Mouse (Mus musculus) heart, embryonic 14.5 days (tissue): ENCODE measurements at regions not wholly inside any gene's neighbourhood (a gene's known extent, or its start where the extent isn't known, plus 50 kb on each side); places are given as distances from the start of the nearest gene placed in this dataset.

Experiments used
- ATAC-seq: fragments of 200-750 bp; cut with Nextera tagmentation; 2 replicates; pipeline ENCODE4 v1.8.0; 2017; ENCODE audit warnings: low read depth, moderate TSS enrichment; ENCODE audit not compliant: insufficient number of reproducible peaks, insufficient read depth, low FRiP score
- H3K27ac ChIP-seq, 2 experiments: fragments of 200-500 bp in 1 of 2; fragments of 300-500 bp in 1 of 2; sonication (generic) in 1 of 2; replicated peaks in 1 of 2; 2 replicates each; pipeline ENCODE4 v1.5.1; 2012 to 2014; ENCODE audit warnings: low read depth in 2 of 2, low read length in 2 of 2, control low read depth in 1 of 2, mild to moderate bottlenecking in 1 of 2, mixed read lengths in 1 of 2; ENCODE audit not compliant: control insufficient read depth in 1 of 2, insufficient read depth in 1 of 2
- H3K27me3 ChIP-seq: fragments of 300-500 bp; sonication (generic); 2 replicates; pipeline ENCODE4 v1.6.1; 2014; ENCODE audit warnings: mild to moderate bottlenecking, low read length, control low read depth; ENCODE audit not compliant: control insufficient read depth, insufficient read depth
- H3K36me3 ChIP-seq: fragments of 300-500 bp; sonication (generic); 2 replicates; pipeline ENCODE4 v1.6.1; 2014; ENCODE audit warnings: mild to moderate bottlenecking, control low read depth, low read length, mixed read lengths; ENCODE audit not compliant: control insufficient read depth, insufficient read depth
- H3K4me1 ChIP-seq, 2 experiments: fragments of 200-500 bp in 1 of 2; fragments of 300-500 bp in 1 of 2; sonication (generic) in 1 of 2; 2 replicates each; pipeline ENCODE4 v1.6.1; 2012 to 2014; ENCODE audit warnings: low read length in 2 of 2, control low read depth in 1 of 2, mixed read lengths in 1 of 2; ENCODE audit not compliant: control insufficient read depth in 2 of 2, insufficient read depth in 2 of 2
- H3K4me2 ChIP-seq: fragments of 300-500 bp; sonication (generic); 2 replicates; pipeline ENCODE4 v1.6.1; 2014; ENCODE audit warnings: mild to moderate bottlenecking, low read length
- H3K4me3 ChIP-seq, 2 experiments: fragments of 200-500 bp in 1 of 2; fragments of 300-500 bp in 1 of 2; sonication (generic) in 1 of 2; 2 replicates each; pipeline ENCODE4 v1.5.1; 2012 to 2014; ENCODE audit warnings: low read length in 2 of 2, mild to moderate bottlenecking in 2 of 2, control low read depth in 1 of 2, low read depth in 1 of 2, moderate library complexity in 1 of 2; ENCODE audit not compliant: control insufficient read depth in 1 of 2, insufficient read depth in 1 of 2
- H3K9ac ChIP-seq: fragments of 300-500 bp; sonication (generic); 2 replicates; pipeline ENCODE4 v1.6.1; 2014; ENCODE audit warnings: mild to moderate bottlenecking, low read length
- H3K9me3 ChIP-seq: fragments of 300-500 bp; sonication (generic); 2 replicates; pipeline ENCODE4 v1.6.1; 2016; ENCODE audit warnings: low read length, control low read depth; ENCODE audit not compliant: control insufficient read depth
- WGBS: fragments of 180-500 bp; shearing (Covaris S2); extraction: QIAGEN DNeasy Blood & Tissue Kit; methylation state at CpG from one replicate; pipeline ENCODE4 v1.1.7; 2014; 5-methylcytosine and 5-hydroxymethylcytosine counted together

DNA sequence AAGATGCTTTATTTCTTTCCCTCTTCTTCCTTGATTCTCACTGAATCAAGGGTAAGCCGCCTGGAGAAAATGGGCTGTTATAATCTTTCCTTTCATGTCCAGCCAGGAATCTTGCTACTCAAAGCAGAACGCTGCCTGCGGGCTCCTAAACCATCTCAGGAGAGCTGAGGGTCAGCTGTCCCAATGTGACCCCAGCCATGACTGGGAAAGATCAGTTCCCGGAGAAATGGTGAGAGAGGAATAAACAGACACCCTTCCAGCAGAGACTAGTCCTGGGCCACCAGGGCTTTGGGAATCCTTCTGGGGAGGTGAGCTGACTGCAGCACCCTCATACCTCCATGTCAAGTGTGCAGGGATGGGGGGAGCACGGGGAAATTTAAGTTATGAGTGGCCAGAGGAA, 195.4 kb upstream of the Dio3 start:
- 59% methylated on average over 5 of the region's 5 CpGs for WGBS
- no peak for ATAC-seq
- Histone ChIP-seq H3K4me2 (no peak overlapping the region), H3K27me3 (no peaks in the 10 kb centered on the region), H3K36me3 (no peaks in the 10 kb centered on the region), H3K4me3 (no peak overlapping the region), H3K4me1 (no peaks in the 10 kb centered on the region), H3K27ac (no peak overlapping the region), H3K9me3 (no peaks in the 10 kb centered on the region), H3K9ac (no peak overlapping the region)

DNA sequence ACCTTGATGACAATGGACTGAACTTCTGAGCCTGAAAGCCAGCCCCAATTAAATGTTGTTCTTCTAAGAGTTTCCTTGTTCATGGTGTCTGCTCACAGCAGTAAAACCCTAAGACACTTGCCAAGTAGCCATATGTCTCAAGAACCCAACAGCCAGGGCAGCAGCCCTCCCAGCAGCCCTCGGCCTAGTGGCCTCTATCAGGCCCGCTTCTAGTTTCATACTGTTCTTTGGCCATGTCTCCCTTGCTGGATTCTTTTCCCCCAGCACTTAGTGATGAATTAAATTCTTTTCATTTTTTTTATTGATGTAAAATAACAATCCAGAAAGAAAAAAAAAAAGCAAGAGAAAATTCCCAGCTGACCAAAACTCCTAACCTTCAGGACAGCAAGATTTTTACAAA, 191.9 kb upstream of the Dio3 start:
- no peaks in the 10 kb centered on the region for H3K4me1 ChIP-seq
- H3K36me3 ChIP-seq = no peaks in the 10 kb centered on the region
- no peaks in the 10 kb centered on the region for H3K9me3 ChIP-seq
- WGBS = 81% methylated on average over 2 of the region's 2 CpGs
- peaks cover 7% of the 10 kb centered on the region for H3K27me3 ChIP-seq
- no peak overlapping the region for H3K4me3 ChIP-seq
- H3K9ac ChIP-seq = no peak overlapping the region
- H3K4me2 ChIP-seq = no peak overlapping the region
- H3K27ac ChIP-seq = no peak overlapping the region
- no peak for ATAC-seq

DNA sequence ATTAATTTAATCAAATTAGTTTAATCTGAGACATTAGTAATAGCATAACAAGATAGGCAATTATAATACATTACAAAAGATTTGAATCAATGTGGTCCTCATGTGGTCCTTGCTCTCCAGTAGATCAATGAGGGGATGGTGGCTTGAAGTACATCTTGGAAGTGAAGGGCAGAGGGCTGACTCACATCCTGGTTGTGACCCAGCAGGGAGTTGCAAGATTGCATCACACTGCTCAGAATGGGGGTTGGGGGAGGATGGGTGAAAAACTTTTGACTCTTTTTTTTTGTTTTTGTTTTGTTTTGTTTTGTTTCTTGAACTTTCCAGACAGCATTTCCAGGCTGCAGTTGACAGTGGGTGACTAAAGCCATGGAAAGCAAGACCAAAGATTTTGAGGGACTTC, 191.1 kb upstream of the Dio3 start:
- Histone ChIP-seq H3K36me3 (no peaks in the 10 kb centered on the region), H3K4me3 (no peak overlapping the region), H3K9me3 (no peaks in the 10 kb centered on the region), H3K4me2 (no peak overlapping the region), H3K9ac (no peak overlapping the region), H3K27me3 (peaks cover 7% of the 10 kb centered on the region), H3K4me1 (no peaks in the 10 kb centered on the region), H3K27ac (no peak overlapping the region)
- no peak for ATAC-seq

DNA sequence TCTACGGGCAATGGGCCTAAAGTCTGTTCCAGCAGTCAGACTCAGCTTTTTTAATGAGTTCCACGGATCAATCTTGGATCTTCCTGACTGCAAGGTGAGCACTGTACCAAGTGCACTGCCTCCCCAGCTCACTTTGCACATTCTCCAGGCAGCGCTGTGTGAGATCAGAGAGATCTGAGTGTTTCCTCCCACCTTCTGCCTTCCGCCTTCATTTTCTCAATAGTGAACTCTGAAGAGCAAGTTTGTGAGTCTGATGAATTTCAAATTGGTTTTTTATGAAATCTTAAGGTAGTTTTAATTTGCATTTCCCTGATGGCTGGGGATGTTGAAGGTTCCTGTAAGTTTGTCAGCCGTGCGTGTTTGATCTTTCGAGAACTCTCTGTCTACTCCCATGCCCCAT, 176.7 kb upstream of the Dio3 start:
- 81% methylated on average over 7 of the region's 7 CpGs for WGBS
- H3K4me3 ChIP-seq = no peak overlapping the region
- H3K27ac ChIP-seq = no peak overlapping the region
- H3K27me3 ChIP-seq = peaks cover 14% of the 10 kb centered on the region; the same call in 1 of the 2 replicates
- H3K4me2 ChIP-seq = no peak overlapping the region
- no peaks in the 10 kb centered on the region for H3K4me1 ChIP-seq
- no peak for ATAC-seq
- no peak overlapping the region for H3K9ac ChIP-seq
- H3K9me3 ChIP-seq = peaks cover 8% of the 10 kb centered on the region
- no peaks in the 10 kb centered on the region for H3K36me3 ChIP-seq

DNA sequence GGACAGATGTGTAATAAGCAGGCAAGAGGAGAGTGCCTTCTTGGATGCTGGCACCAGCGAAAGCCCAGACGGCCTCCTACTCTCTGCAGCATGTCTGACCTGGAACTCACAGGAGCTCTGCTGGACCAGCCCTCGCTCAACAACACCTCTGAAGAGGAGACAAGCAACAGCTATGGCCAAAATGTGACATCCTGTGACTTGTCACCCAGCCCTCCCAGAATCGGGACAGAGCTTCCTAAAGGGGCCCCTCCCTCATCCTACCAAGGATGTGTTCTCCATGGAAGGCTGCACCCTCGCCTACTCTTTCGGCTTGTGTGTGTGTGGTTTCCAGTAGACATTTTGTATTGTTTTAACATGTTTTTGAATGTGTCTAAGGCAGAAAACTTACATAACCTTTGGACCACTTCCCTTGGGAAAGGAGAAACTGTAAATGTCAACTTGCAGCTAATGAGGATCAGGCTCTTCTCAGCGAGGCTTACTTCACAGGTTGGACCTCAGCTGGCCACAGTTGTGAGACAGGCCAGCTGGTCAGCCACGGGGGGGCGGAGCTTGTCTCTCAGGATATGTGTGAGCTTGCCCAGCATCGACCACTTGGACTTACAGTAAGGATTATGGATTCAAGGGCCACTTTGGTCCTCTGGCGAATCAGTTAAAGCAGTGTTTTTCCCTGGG, 166.7 kb upstream of the Dio3 start:
- no peaks in the 10 kb centered on the region for H3K9me3 ChIP-seq
- no peak overlapping the region for H3K4me2 ChIP-seq
- H3K27ac ChIP-seq = no peak overlapping the region
- H3K4me1 ChIP-seq = no peaks in the 10 kb centered on the region
- no peak overlapping the region for H3K9ac ChIP-seq
- H3K36me3 ChIP-seq = no peaks in the 10 kb centered on the region
- ATAC-seq = no peak
- WGBS = 54% methylated on average over 11 of the region's 11 CpGs
- H3K27me3 ChIP-seq = peaks cover 9% of the 10 kb centered on the region
- no peak overlapping the region for H3K4me3 ChIP-seq

DNA sequence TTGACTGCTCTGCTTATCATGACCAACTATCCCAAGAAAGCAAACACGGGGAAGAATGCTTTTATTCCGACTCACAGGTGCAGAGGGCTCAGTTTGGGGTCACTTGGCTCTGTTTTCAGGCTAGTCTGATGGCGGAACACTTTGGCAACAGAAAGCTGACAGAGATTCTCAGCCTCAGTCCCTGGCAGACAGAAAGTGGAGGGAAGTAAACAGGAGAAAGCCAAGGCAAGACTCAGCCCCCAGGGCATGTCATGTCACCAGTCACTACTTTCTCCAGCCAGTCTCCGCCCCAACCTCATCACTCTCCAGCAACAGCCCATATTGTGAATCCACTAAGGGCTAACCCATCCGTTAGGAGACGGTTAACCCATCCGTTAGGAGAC, 166.2 kb upstream of the Dio3 start:
- no peak for ATAC-seq
- Histone ChIP-seq H3K4me2 (no peak overlapping the region), H3K36me3 (no peaks in the 10 kb centered on the region), H3K4me1 (no peaks in the 10 kb centered on the region), H3K27me3 (peaks cover 9% of the 10 kb centered on the region), H3K4me3 (no peak overlapping the region), H3K9ac (no peak overlapping the region), H3K27ac (no peak overlapping the region), H3K9me3 (no peaks in the 10 kb centered on the region)
- 75% methylated on average over 7 of the region's 7 CpGs for WGBS

DNA sequence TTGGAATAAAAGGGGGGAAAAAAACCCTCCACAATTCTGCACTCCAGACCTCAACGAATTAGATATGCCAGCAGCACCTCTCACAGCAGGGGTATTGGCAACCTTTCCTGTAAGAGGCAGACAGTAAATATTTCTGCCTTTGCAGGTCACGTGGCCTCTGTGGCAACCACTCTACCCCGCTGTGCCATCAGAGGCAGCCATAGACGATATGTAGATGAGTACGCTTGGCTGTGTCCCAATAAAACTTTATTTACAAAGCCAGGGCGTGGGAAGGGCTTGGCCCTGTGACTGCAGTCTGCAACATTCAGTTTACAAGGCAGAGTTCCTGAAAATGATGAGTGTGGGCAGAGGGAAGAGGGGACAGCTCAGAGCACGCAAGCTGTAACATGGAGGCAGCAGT, 158.7 kb upstream of the Dio3 start:
- Histone ChIP-seq H3K9ac (no peak overlapping the region), H3K4me2 (no peak overlapping the region), H3K36me3 (no peaks in the 10 kb centered on the region), H3K4me1 (no peaks in the 10 kb centered on the region), H3K27ac (no peak overlapping the region), H3K27me3 (0 out of 2 replicates have a peak, but pooled peaks cover 8% of the 10 kb centered on the region), H3K9me3 (no peaks in the 10 kb centered on the region), H3K4me3 (no peak overlapping the region)
- no peak for ATAC-seq
- 73% methylated on average over 7 of the region's 7 CpGs for WGBS

DNA sequence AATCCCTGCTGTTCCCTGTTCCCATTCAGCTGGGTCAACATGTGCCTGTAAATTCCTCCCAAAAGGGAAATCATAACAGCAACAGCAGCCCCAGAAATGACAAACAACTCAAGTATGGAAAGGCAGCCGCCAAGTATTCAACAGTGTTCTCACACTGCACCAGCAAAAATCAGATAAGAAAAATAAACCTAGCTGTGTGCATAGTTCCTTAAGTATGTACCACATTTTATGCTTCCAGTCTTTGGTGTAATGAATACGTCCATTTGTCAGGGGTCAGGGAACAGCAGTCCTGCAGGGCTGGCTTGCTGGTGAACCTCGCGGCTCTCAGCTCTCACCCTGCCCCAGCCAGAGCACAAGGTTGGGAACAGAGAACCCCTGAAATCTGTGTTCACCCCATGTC, 155.9 kb upstream of the Dio3 start:
- Histone ChIP-seq H3K9me3 (no peaks in the 10 kb centered on the region), H3K27ac (no peak overlapping the region), H3K36me3 (no peaks in the 10 kb centered on the region), H3K4me3 (no peak overlapping the region), H3K27me3 (0 out of 2 replicates have a peak, but pooled peaks cover 8% of the 10 kb centered on the region), H3K9ac (no peak overlapping the region), H3K4me1 (no peaks in the 10 kb centered on the region), H3K4me2 (no peak overlapping the region)
- ATAC-seq = no peak
- WGBS = 71% methylated on average over 4 of the region's 4 CpGs
